Mouse (Mus musculus) megakaryocyte, adult 5-6 weeks (primary cell): ENCODE data around the gene Prelp. TPM values are rescaled to one million over a fixed set of nuclear protein-coding genes. Genes with fewer than 3 reads are reported as not detected.

Experiments
- ATAC-seq: 2 replicates; pipeline ENCODE4 v1.8.0; 2016; ENCODE audit warnings: mild to moderate bottlenecking, inconsistent platforms; ENCODE audit not compliant: poor library complexity, severe bottlenecking
- total RNA-seq, 2 experiments: library from RNA; stranded (forward) in 1 of 2; stranded (reverse) in 1 of 2; fragments of 153-499, 151-499 nt in 1 of 2; fragments of 221-1000, 200-1000 nt in 1 of 2; gene quantifications; 2 replicates each; pipeline versions ENCODE4 v1.2.3 to v1.2.4; 2015 to 2017

Gene Prelp
- total RNA-seq, 2 experiments from 2014 or later = 0.11 to 0.33 TPM

GRCm38 (mm10) chr1:133906420-133906819 is 14.8 kb downstream of the Prelp start:
- no peak for ATAC-seq

DNA sequence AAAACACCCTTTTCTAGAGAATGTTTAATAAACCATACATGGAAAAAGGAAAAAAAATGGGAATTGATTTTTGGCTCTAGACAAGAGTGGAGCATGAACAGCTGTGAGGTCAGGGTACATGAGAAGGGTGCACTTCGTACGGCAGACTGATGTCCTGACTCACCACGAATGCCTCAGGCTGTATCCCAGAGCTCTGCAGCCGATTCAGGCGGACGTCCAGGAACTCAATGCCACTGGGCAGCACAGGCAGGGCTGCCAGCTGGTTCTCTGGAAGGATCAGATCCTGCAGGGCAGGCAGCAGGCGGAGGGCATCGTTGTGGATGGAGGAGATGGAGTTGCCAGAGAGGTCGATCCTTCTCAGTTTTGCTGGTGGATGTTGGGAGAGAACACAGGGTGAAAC is 20.4 kb downstream of the Prelp start:
- no peak for ATAC-seq

DNA sequence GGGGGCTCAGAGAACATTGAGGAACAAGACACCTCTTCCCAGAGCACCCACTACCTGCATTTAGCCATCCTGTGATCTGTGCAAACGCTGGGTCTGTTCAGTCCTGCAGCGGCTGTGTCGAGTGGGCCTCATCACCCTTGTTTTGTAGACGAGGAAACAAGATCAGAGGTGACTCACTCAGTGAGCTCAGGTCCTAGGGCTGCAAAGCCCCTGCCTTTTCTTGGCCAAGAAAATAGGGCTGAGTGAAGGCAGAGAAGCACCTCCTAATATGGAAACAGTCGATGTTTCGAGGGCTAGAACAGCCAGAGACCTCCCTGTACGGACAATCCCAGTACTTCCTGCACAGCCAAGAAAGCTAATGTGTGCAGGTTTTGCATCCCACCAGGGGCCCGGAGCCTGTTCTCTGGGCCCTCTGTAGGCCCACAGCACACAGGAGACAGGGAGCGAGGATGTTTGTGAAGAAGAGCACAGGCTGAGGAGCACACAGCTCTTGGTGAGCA is 22.1 kb downstream of the Prelp start:
- ATAC-seq = no peak

DNA sequence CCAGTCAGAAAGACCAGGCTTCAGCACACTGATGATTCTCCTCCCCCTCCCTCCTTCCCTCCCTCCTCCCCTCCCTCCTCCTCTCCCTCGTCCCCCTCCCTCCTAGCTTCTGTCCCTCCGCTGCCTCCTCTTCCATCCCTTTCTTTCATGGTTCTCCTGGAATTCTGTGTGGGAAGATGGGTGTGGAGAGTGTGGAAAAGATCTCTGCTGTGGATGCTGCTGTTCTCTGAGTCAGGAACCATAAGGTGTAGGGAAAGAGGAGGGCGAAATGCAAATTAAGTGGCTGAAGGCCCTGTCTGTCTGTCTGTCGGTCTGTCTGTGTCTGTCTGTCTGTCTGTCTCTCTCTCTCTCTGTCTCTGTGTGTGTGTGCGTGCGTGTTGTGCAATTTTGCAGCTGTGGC is 23.9 kb downstream of the Prelp start:
- no peak for ATAC-seq

DNA sequence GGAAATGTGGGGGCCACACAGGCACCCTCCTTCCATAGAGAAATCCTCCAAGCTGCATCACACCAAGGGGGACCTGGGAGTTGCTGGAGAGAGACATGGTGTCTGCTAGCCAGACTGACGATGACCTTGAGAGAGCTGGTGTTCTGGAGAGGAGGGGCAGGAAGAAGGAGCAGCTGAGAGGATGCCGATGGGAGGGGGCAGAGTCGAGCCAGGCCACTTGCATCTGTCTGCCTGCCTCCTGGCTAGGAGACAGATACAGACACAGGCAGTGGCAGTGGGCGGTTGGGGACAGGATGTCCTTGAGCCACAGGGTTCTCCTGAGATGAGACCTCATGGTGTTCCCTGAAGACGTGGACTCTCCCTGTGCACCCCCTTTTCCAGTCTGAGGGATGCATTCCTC is 29.7 kb downstream of the Prelp start:
- no peak for ATAC-seq

DNA sequence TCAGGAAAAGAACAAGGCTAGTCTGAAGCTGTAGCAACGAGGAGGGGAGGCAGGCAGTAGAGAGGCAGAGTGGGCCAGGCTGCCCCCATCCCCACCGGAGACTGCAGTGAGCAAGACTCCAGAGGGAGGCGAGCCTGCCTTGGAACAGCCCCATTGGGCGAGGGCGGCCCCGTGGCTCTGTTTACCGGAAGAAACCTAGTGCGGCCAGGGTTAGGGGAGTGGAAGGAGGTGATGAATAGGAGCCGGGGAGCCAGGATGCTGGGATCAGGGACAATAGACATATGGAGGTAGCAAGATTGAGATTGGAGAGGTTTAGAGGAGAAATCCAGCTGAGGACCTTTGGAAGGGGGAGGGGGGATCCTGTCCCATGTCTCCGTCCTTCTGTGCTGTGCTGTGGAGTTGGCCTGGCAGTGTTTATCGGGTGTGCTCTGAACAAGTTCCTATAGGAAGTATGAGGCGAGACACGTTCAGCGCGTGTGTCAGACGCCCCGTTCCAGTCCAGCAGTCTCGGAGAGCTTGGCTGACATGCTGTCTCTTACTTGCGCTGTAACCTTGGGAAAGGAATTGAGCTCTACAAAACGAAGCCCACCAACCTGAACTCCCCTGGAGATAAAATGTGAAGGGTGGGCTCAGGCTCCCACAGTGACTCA is 31.1 kb downstream of the Prelp start:
- ATAC-seq = no peak

GRCm38 (mm10) chr1:133887538-133888250 is 33.5 kb downstream of the Prelp start:
- peak; percentile 58 for ATAC-seq

DNA sequence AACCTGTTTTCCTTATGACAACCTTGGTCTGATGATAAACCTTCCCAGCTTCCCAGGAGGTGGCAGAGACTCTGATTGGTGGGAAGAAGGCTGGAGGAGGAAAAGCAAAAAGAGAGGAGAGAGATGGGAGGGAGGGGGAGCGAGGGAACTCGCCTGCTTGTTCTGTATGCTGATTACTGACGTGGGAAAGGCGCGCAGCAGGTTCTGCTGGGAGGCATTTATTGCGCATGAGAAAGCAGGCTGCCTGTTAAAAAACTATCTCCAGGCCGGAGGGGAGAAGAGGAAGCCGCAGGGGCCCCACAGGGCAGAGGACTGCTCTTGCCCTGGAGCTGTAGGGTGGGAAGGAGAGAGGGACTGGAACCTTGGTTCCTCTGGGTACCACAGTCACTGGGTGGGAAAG is 34.2 kb downstream of the Prelp start:
- ATAC-seq = peak; percentile 36

DNA sequence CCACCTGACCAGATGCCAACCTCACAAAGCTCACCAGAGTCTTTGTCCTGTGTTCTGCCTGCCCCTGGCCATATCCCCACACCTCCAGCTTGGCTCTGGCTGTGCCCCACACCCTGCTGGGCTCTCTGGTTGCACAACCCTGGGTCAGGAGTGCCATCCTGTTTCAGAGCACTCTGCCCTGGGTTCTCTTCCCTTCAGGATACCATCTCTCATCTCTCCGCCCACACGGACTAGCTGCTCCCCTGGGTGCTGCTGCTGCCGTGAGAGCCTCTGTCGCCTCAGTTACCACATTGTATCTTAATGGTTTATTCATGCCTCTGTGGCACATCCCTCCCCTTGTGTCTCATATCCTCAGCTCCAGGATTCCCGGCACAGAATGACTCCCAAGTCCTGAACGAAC is 34.8 kb downstream of the Prelp start:
- ATAC-seq = peak; percentile 43; the same call in 1 of the 2 replicates

DNA sequence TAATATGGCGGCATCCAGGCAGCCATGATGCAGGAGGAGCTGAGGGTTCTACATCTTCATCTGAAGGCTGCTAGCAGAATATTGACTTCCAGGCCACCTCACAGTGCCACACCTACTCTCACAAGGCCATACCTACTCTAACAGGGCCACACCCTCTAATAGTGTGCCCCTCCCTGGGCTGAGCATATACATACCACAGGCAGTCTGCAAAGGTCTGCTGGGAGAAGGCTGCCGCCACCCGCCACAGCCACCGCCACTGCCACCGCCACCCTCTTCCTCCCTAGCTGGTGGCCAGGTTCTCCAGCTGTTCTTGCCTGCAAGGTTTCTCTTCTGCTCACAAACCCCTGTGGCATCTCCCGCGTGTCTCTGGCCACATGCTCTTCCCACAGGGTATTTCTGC is 35.4 kb downstream of the Prelp start:
- ATAC-seq = peak; percentile 33; the same call in 1 of the 2 replicates

- ATAC-seq = no peak
Observed at GRCm38 (mm10) chr1:133884746-133885145, 36.5 kb downstream of the Prelp start.

DNA sequence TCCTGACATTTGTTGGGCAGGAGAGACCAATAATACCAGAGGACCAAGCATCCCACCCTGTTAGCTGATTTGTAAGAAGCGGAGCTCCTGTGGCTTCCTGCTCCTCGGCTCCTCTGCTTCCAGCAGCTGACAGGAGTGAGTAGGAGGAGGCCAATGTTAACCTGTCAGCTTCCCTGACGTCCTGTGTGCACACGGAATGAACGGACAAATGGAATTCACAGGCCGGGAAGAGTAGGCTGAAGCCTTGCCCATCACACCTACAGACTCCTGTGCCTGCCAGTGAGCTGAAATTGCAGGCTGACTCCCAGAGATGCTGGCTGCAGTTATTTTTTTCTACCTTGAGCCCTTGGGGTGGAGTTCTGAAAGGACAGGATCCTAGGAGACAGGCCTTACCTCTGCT is 37.1 kb downstream of the Prelp start:
- ATAC-seq = no peak

DNA sequence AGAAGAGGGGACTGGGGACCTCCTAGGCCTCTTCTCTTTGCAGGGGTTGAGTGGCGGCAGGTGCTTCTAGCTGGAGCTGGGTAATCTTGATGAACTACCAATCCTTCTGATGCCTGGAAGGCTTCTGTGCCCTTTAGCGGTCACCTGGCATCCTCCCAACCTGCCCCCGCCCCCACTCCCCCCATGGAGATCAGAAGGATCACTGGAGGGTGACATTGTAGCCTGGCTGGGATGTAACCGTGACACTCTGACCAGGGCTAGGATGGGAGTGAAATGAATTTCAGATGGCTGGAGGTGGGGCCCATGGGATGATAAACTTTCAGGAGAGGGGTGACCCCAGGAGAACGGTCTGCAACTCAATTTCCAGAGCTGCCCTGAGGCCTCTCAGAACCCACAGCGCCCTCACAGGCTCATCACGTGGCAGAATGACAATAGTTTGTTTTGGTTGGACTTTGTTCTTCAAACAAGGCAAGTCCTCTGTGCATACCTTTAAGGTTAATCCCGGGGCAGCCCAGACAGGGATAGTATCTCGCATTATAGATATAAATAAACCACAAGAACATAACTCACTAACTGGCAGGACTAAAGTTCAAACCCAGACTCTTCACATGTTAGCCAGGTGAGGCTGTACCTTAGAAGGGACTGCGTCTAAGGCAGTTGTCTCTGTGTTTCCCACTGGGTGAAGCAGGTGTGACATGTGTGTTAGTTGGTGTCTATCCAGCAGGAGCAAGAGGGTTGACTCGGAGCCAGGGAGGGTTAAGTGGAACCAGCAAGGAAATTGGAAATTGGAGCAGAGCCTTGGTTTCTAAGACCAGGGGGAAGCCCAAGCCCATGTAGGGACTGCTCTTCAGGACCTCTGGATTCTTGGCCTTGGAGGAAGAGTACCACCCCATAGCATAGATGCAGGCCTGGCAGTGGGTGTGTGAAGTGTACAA is 38.7 kb downstream of the Prelp start:
- ATAC-seq = no peak

- ATAC-seq = no peak
Observed at GRCm38 (mm10) chr1:133881813-133882212, 39.4 kb downstream of the Prelp start.

DNA sequence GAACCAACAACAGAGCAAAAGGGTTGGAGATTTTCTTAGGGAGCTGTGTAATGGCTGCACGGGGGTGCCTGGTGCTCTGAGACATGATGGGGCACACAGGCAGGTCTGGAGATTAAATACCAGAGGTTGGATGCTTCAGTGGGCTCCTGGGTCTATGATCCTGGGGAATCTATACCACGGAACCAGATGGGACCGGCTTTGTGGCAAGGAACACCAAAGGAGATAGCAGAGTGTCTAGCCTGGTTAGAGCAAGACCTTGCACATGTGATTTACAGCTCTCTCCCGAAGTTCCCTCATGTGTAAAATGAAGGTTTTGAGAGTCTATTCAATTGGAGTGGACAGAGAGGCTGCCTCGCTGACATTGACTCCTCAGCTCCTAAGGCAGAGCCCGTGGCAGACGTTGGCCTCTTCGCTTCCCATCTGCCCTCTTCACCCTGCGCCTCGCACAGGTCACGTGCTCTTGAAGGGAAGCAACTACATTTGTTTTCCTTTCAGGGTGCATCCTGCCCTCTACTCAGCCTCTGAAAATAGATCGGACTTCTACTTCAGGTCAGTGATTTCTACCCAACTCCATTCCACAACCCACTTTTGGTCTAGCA is 42.3 kb downstream of the Prelp start:
- no peak for ATAC-seq

GRCm38 (mm10) chr1:133876936-133877335 is 44.3 kb downstream of the Prelp start:
- ATAC-seq = no peak

DNA sequence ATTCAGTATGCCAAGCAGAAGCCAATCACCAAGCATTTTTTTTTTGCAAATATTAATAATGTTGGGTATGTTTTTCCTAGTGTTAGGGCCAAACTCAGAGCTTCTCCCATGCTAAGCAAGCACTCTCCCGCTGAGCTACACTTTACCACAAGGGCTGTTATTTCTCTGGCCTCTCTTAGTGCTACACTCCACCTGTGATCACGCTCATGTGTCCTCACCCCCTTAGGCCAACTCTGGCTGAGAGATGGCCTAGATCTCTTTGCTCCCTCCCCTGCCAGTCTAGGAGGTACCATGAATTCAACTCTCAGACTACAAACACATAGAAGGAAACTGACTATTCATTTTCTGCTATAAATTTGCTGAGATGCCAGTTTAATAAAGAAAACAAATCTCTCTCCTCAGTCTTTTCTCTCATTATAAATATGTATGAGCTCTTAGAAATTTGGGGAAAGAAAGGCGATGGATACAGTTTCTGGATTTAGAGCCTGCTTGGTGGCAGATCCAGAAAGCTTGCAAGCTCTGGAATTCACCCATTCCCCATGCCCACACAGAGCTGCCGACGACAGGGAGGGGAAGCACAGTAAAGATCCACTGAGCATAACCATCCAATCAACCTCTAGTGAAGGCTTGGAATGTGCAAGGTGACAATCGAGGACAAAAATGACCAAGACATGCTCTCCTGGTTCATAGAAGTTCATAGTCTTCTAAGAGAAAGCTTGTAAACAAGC is 48.0 kb downstream of the Prelp start:
- ATAC-seq = no peak

GRCm38 (mm10) chr1:133871241-133871640 is 50.0 kb downstream of the Prelp start:
- ATAC-seq = no peak

- no peak for ATAC-seq
Observed at GRCm38 (mm10) chr1:133869221-133869620, 52.0 kb downstream of the Prelp start.
